Mouse (Mus musculus) liver, adult 2 months (tissue): ENCODE measurements around the gene Armcx3.

Experiments
- CTCF ChIP-seq: fragments of 200-500 bp; IDR thresholded peaks from 2 replicates; pipeline ENCODE4 v1.5.1; 2011; ENCODE audit warnings: low read depth, low read length, control low read depth
- POLR2A ChIP-seq: fragments of 200-500 bp; IDR thresholded peaks from 2 replicates; pipeline ENCODE4 v1.6.1; 2011; ENCODE audit warnings: low read length, control low read depth; ENCODE audit not compliant: insufficient read depth; ENCODE audit errors: extremely low read depth

DNA sequence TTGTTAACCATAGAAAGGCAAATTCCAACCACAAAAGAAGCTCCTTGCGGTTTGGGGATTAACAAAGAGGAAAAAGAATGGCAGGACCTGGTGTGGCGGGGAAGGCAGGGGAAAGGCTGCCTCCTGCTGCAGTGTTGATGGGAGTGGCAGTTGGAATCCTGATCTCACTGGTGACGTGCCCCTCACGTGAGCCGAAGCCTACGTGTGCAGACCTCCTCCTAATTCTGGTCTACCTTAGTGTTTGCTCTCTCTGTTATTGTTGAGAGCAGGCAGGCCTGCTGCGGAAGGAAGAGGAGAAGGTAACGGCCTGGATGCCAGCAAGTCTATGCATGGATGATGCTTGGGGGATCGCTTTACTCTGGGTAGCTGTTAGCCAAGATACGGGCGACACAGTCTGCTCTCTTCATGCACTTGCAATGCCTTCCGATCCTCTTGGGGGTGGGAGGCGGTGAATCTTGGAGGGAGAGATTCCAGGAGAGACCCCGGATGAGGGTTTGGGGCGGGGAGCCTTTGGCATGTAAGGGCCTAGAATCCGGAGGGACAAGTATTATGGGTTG lies 38.6 kb upstream of the Armcx3 start, which contains the start of gene Armcx1:
- TF ChIP-seq CTCF (no peak), POLR2A (no peak)
